Mouse (Mus musculus): ENCODE measurements around the gene Zfhx3. TPM values are rescaled to one million over a fixed set of nuclear protein-coding genes. Genes with fewer than 3 reads are reported as not detected.

Zfhx3 gene
- total and polyA plus RNA-seq, 2 experiments = 1.3 to 1.5 TPM

- 70% methylated on average over 10 of the region's 10 CpGs for WGBS
- TF ChIP-seq POLR2A (IDR thresholded peaks at IDR 0.05; ENCODE audit: extremely low read depth, insufficient read depth, low read length) = no peak
- TF ChIP-seq CTCF (IDR thresholded peaks at IDR 0.05; ENCODE audit: low read depth, low read length) = no peak
- H3K27ac ChIP-seq (replicated peaks; ENCODE audit: insufficient read depth, low read depth, low read length) = no peak overlapping the region
These were observed 910.6 kb downstream of the Zfhx3 start for GRCm38 (mm10) chr8:108853028-108853427.

GRCm38 (mm10) chr8:108854444-108855102, 912.1 kb downstream of the Zfhx3 start:
- Histone ChIP-seq H3K36me3 (ENCODE audit: control insufficient read depth, insufficient read depth, low read length) (no peaks in the 10 kb centered on the region), H3K9ac (ENCODE audit: low read depth, low read length) (no peak overlapping the region)

More at GRCm38 (mm10) chr8:108853028-108853427, 910.6 kb downstream of the Zfhx3 start:
- Histone ChIP-seq H3K36me3 (ENCODE audit: control insufficient read depth, insufficient read depth, low read length) (no peaks in the 10 kb centered on the region), H3K4me1 (ENCODE audit: control insufficient read depth, insufficient read depth, low read length) (no peaks in the 10 kb centered on the region), H3K79me2 (ENCODE audit: control insufficient read depth, insufficient read depth, low read length) (no peaks in the 10 kb centered on the region; the same call in 1 of the 2 replicates), H3K9ac (ENCODE audit: low read depth, low read length) (no peak overlapping the region), H3K27me3 (ENCODE audit: control insufficient read depth, insufficient read depth, low read length) (no peaks in the 10 kb centered on the region), H3K4me3 (ENCODE audit: insufficient read depth, low read depth, low read length) (no peak overlapping the region)
- no peak for DNase-seq (ENCODE audit: extremely low read depth, low read depth, low spot score)

GRCm38 (mm10) chr8:108859001-108859400, 916.6 kb downstream of the Zfhx3 start:
- no peaks in the 10 kb centered on the region for H3K27me3 ChIP-seq (ENCODE audit: control insufficient read depth, insufficient read depth, low read length)
- 93% methylated on average over 8 of the region's 8 CpGs for WGBS
- no peak overlapping the region for H3K4me3 ChIP-seq (ENCODE audit: insufficient read depth, low read depth, low read length)
- no peak overlapping the region for H3K9ac ChIP-seq (ENCODE audit: low read depth, low read length)
- no peak for DNase-seq (ENCODE audit: extremely low read depth, low read depth, low spot score)
- no peak for TF ChIP-seq POLR2A (IDR thresholded peaks at IDR 0.05; ENCODE audit: extremely low read depth, insufficient read depth, low read length)
- TF ChIP-seq CTCF (IDR thresholded peaks at IDR 0.05; ENCODE audit: low read depth, low read length) = no peak
- H3K27ac ChIP-seq (replicated peaks; ENCODE audit: insufficient read depth, low read depth, low read length) = no peak overlapping the region
- 0 out of 2 replicates have a peak, but pooled peaks cover 3% of the 10 kb centered on the region for H3K79me2 ChIP-seq (ENCODE audit: control insufficient read depth, insufficient read depth, low read length)
- no peaks in the 10 kb centered on the region for H3K4me1 ChIP-seq (ENCODE audit: control insufficient read depth, insufficient read depth, low read length)
- H3K36me3 ChIP-seq (ENCODE audit: control insufficient read depth, insufficient read depth, low read length) = no peaks in the 10 kb centered on the region

More at GRCm38 (mm10) chr8:108854444-108855102, 912.1 kb downstream of the Zfhx3 start:
- H3K27me3 ChIP-seq (ENCODE audit: control insufficient read depth, insufficient read depth, low read length) = no peaks in the 10 kb centered on the region
- 87% methylated on average over 12 of the region's 12 CpGs for WGBS
- TF ChIP-seq CTCF (IDR thresholded peaks at IDR 0.05; ENCODE audit: low read depth, low read length) = no peak
- no peak for TF ChIP-seq POLR2A (IDR thresholded peaks at IDR 0.05; ENCODE audit: extremely low read depth, insufficient read depth, low read length)
- no peaks in the 10 kb centered on the region for H3K4me1 ChIP-seq (ENCODE audit: control insufficient read depth, insufficient read depth, low read length)
- H3K79me2 ChIP-seq (ENCODE audit: control insufficient read depth, insufficient read depth, low read length) = peaks cover 3% of the 10 kb centered on the region; the same call in 1 of the 2 replicates
- no peak overlapping the region for H3K27ac ChIP-seq (replicated peaks; ENCODE audit: insufficient read depth, low read depth, low read length)
- no peak for DNase-seq (ENCODE audit: extremely low read depth, low read depth, low spot score)
- H3K4me3 ChIP-seq (ENCODE audit: insufficient read depth, low read depth, low read length) = no peak overlapping the region

- no peak overlapping the region for H3K4me3 ChIP-seq (ENCODE audit: insufficient read depth, low read depth, low read length)
- H3K9ac ChIP-seq (ENCODE audit: low read depth, low read length) = no peak overlapping the region
- no peaks in the 10 kb centered on the region for H3K36me3 ChIP-seq (ENCODE audit: control insufficient read depth, insufficient read depth, low read length)
- 77% methylated on average over 9 of the region's 9 CpGs for WGBS
- 0 out of 2 replicates have a peak, but pooled peaks cover 3% of the 10 kb centered on the region for H3K79me2 ChIP-seq (ENCODE audit: control insufficient read depth, insufficient read depth, low read length)
- H3K27ac ChIP-seq (replicated peaks; ENCODE audit: insufficient read depth, low read depth, low read length) = no peak overlapping the region
- DNase-seq (ENCODE audit: extremely low read depth, low read depth, low spot score) = no peak
- no peaks in the 10 kb centered on the region for H3K27me3 ChIP-seq (ENCODE audit: control insufficient read depth, insufficient read depth, low read length)
- H3K4me1 ChIP-seq (ENCODE audit: control insufficient read depth, insufficient read depth, low read length) = no peaks in the 10 kb centered on the region
- TF ChIP-seq POLR2A (IDR thresholded peaks at IDR 0.05; ENCODE audit: extremely low read depth, insufficient read depth, low read length) (no peak), CTCF (IDR thresholded peaks at IDR 0.05; ENCODE audit: low read depth, low read length) (no peak)
These were observed 917.5 kb downstream of the Zfhx3 start for GRCm38 (mm10) chr8:108859983-108860382.

DNA sequence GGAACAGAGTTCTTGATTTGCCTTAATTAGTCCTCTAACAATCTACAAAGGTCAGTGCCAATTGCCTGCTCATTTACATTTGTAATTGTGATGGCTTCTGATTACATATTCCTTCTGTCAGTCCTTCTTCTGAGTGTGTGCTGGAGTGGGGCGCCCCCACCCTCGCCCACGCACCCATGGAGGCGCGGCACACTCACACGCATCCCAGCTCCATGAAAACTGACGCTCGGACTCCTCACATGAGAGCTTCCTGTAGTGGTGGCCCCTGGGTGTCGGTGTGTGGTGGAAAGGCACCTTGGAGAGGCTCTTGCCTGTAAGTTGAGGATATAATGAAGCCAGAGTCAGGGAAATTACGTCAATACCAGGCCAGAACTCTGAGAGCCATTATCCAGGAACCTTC, 921.0 kb downstream of the Zfhx3 start:
- TF ChIP-seq CTCF (IDR thresholded peaks at IDR 0.05; ENCODE audit: low read depth, low read length) = no peak
- no peak for TF ChIP-seq POLR2A (IDR thresholded peaks at IDR 0.05; ENCODE audit: extremely low read depth, insufficient read depth, low read length)
- no peak for DNase-seq (ENCODE audit: extremely low read depth, low read depth, low spot score)

GRCm38 (mm10) chr8:108866430-108866829, 924.0 kb downstream of the Zfhx3 start:
- TF ChIP-seq POLR2A (IDR thresholded peaks at IDR 0.05; ENCODE audit: extremely low read depth, insufficient read depth, low read length) (no peak), CTCF (IDR thresholded peaks at IDR 0.05; ENCODE audit: low read depth, low read length) (no peak)
- H3K79me2 ChIP-seq (ENCODE audit: control insufficient read depth, insufficient read depth, low read length) = no peaks in the 10 kb centered on the region
- WGBS = 93% methylated on average over 7 of the region's 7 CpGs
- DNase-seq (ENCODE audit: extremely low read depth, low read depth, low spot score) = no peak
- H3K4me1 ChIP-seq (ENCODE audit: control insufficient read depth, insufficient read depth, low read length) = no peaks in the 10 kb centered on the region
- no peak overlapping the region for H3K4me3 ChIP-seq (ENCODE audit: insufficient read depth, low read depth, low read length)
- H3K9ac ChIP-seq (ENCODE audit: low read depth, low read length) = no peak overlapping the region
- H3K36me3 ChIP-seq (ENCODE audit: control insufficient read depth, insufficient read depth, low read length) = no peaks in the 10 kb centered on the region
- H3K27me3 ChIP-seq (ENCODE audit: control insufficient read depth, insufficient read depth, low read length) = no peaks in the 10 kb centered on the region
- no peak overlapping the region for H3K27ac ChIP-seq (replicated peaks; ENCODE audit: insufficient read depth, low read depth, low read length)

More for the DNA sequence above, 921.0 kb downstream of the Zfhx3 start:
- H3K9ac ChIP-seq (ENCODE audit: low read depth, low read length) = no peak overlapping the region
- no peaks in the 10 kb centered on the region for H3K27me3 ChIP-seq (ENCODE audit: control insufficient read depth, insufficient read depth, low read length)
- 98% methylated on average over 10 of the region's 10 CpGs for WGBS
- H3K36me3 ChIP-seq (ENCODE audit: control insufficient read depth, insufficient read depth, low read length) = no peaks in the 10 kb centered on the region
- H3K4me3 ChIP-seq (ENCODE audit: insufficient read depth, low read depth, low read length) = no peak overlapping the region
- no peak overlapping the region for H3K27ac ChIP-seq (replicated peaks; ENCODE audit: insufficient read depth, low read depth, low read length)
- H3K4me1 ChIP-seq (ENCODE audit: control insufficient read depth, insufficient read depth, low read length) = no peaks in the 10 kb centered on the region
- 0 out of 2 replicates have a peak, but pooled peaks cover 2% of the 10 kb centered on the region for H3K79me2 ChIP-seq (ENCODE audit: control insufficient read depth, insufficient read depth, low read length)
